Mouse (Mus musculus) intestine, embryonic 15.5 days (tissue): ENCODE results near the gene Slain2. TPM values are rescaled to one million over a fixed set of nuclear protein-coding genes. Genes with fewer than 3 reads are reported as not detected.
A peak's percentile ranks its signal among the peaks of the same experiment; 100 is the strongest.

ENCODE experiments used
- ATAC-seq: fragments of 200-750 bp; cut with Nextera tagmentation; 2 replicates; pipeline ENCODE4 v1.8.0; 2017; ENCODE audit warnings: moderate TSS enrichment, moderate library complexity
- H3K27ac ChIP-seq: fragments of 300-500 bp; sonication (generic); 2 replicates; pipeline ENCODE4 v1.5.1; 2015; ENCODE audit warnings: mild to moderate bottlenecking, inconsistent platforms
- H3K27me3 ChIP-seq: fragments of 300-500 bp; sonication (generic); replicated peaks from 2 replicates; pipeline ENCODE4 v1.6.1; 2015; ENCODE audit warnings: inconsistent platforms
- H3K36me3 ChIP-seq: fragments of 300-500 bp; sonication (generic); 2 replicates; pipeline ENCODE4 v1.6.1; 2015; ENCODE audit warnings: inconsistent platforms
- H3K4me1 ChIP-seq: fragments of 300-500 bp; sonication (generic); replicated peaks from 2 replicates; pipeline ENCODE4 v1.6.1; 2015; ENCODE audit warnings: inconsistent platforms
- H3K4me2 ChIP-seq: fragments of 300-500 bp; sonication (generic); replicated peaks from 2 replicates; pipeline ENCODE4 v1.6.1; 2015; ENCODE audit warnings: mild to moderate bottlenecking, inconsistent platforms
- H3K4me3 ChIP-seq: fragments of 300-500 bp; sonication (generic); replicated peaks from 2 replicates; pipeline ENCODE4 v1.5.1; 2015; ENCODE audit warnings: inconsistent platforms
- H3K9ac ChIP-seq: fragments of 300-500 bp; sonication (generic); 2 replicates; pipeline ENCODE4 v1.6.1; 2015; ENCODE audit warnings: inconsistent platforms
- H3K9me3 ChIP-seq: fragments of 300-500 bp; sonication (generic); 2 replicates; pipeline ENCODE4 v1.6.1; 2016; ENCODE audit warnings: inconsistent platforms
- WGBS: fragments of 180-500 bp; shearing (Covaris S2); methylation state at CpG from one replicate; pipeline ENCODE4 v1.1.7; 2015; 5-methylcytosine and 5-hydroxymethylcytosine counted together
- polyA plus RNA-seq: library from polyadenylated mRNA; unstranded; fragments of >200 nt; fragmentation: Nextera tagmentation; extraction: Ambion mirVana; gene quantifications from 2 replicates; pipeline ENCODE4 v1.2.1, GENCODE M21; 2015

Slain2 gene
- polyA plus RNA-seq, 1 experiment from 2014 or later: 12.9 TPM

DNA sequence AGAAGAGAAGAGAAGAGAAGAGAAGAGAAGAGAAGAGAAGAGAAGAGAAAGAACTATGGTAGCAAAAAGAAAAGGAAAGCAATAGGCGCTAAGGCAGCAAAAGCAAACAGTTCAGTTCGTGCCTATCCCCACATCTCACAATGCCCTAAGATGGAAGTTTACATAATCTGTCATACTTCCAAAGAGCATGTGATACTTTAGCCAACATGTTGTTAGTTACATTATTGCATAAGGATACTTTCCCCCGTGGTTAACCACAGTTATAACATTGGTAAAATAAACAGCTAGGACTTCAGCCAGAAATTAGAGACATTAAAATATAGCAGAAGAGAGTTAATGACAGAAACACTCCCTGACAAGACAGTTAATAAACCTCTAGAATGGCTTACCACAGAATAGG, 30.4 kb upstream of the Slain2 start:
- ATAC-seq: no peak
- Histone ChIP-seq H3K4me3 (no peak overlapping the region), H3K9ac (no peak overlapping the region), H3K9me3 (no peaks in the 10 kb centered on the region), H3K27me3 (no peaks in the 10 kb centered on the region), H3K36me3 (no peaks in the 10 kb centered on the region), H3K4me1 (no peaks in the 10 kb centered on the region), H3K4me2 (no peak overlapping the region), H3K27ac (no peak overlapping the region)
- WGBS: 63% methylated on average over 3 of the region's 3 CpGs

- Histone ChIP-seq H3K9ac (no peak overlapping the region), H3K4me1 (no peaks in the 10 kb centered on the region), H3K27me3 (no peaks in the 10 kb centered on the region), H3K4me2 (no peak overlapping the region), H3K36me3 (no peaks in the 10 kb centered on the region), H3K27ac (no peak overlapping the region), H3K4me3 (no peak overlapping the region), H3K9me3 (no peaks in the 10 kb centered on the region)
- no peak for ATAC-seq
- WGBS: 73% methylated on average over 19 of the region's 19 CpGs
Observed at GRCm38 (mm10) chr5:72886458-72887222, 27.5 kb upstream of the Slain2 start.

- ATAC-seq: no peak
- Histone ChIP-seq H3K4me1 (no peaks in the 10 kb centered on the region), H3K27ac (no peak overlapping the region), H3K36me3 (no peaks in the 10 kb centered on the region), H3K9me3 (no peaks in the 10 kb centered on the region), H3K4me3 (no peak overlapping the region), H3K27me3 (no peaks in the 10 kb centered on the region), H3K9ac (no peak overlapping the region), H3K4me2 (no peak overlapping the region)
- WGBS: 86% methylated on average over 7 of the region's 7 CpGs
Observed at GRCm38 (mm10) chr5:72888260-72888659, 25.8 kb upstream of the Slain2 start.

GRCm38 (mm10) chr5:72891534-72891933, 22.6 kb upstream of the Slain2 start:
- H3K4me2 ChIP-seq: no peak overlapping the region

GRCm38 (mm10) chr5:72893987-72894386, 20.1 kb upstream of the Slain2 start:
- H3K9ac ChIP-seq: no peak overlapping the region
- no peaks in the 10 kb centered on the region for H3K27me3 ChIP-seq
- no peak overlapping the region for H3K27ac ChIP-seq
- no peak for ATAC-seq
- no peak overlapping the region for H3K4me3 ChIP-seq
- no peak overlapping the region for H3K4me2 ChIP-seq
- WGBS: 65% methylated on average over 5 of the region's 5 CpGs
- no peaks in the 10 kb centered on the region for H3K36me3 ChIP-seq
- no peaks in the 10 kb centered on the region for H3K4me1 ChIP-seq
- H3K9me3 ChIP-seq: no peaks in the 10 kb centered on the region

More at GRCm38 (mm10) chr5:72891534-72891933, 22.6 kb upstream of the Slain2 start:
- ATAC-seq: peak; percentile 75
- Histone ChIP-seq H3K9ac (no peak overlapping the region), H3K27ac (no peak overlapping the region), H3K4me1 (no peaks in the 10 kb centered on the region), H3K4me3 (no peak overlapping the region), H3K9me3 (no peaks in the 10 kb centered on the region), H3K36me3 (no peaks in the 10 kb centered on the region), H3K27me3 (no peaks in the 10 kb centered on the region)
- 3% methylated on average over 12 of the region's 12 CpGs for WGBS

- no peak overlapping the region for H3K9ac ChIP-seq
- no peaks in the 10 kb centered on the region for H3K27me3 ChIP-seq
- H3K4me2 ChIP-seq: no peak overlapping the region
- no peak overlapping the region for H3K4me3 ChIP-seq
- 87% methylated on average over 11 of the region's 11 CpGs for WGBS
- no peak overlapping the region for H3K27ac ChIP-seq
- H3K4me1 ChIP-seq: no peaks in the 10 kb centered on the region
- H3K9me3 ChIP-seq: no peaks in the 10 kb centered on the region
- no peak for ATAC-seq
- H3K36me3 ChIP-seq: no peaks in the 10 kb centered on the region
Observed at GRCm38 (mm10) chr5:72895261-72895660, 18.8 kb upstream of the Slain2 start.

GRCm38 (mm10) chr5:72896478-72897279, 17.4 kb upstream of the Slain2 start:
- H3K27me3 ChIP-seq: no peaks in the 10 kb centered on the region
- no peaks in the 10 kb centered on the region for H3K9me3 ChIP-seq
- no peak overlapping the region for H3K4me2 ChIP-seq
- no peak for ATAC-seq
- H3K27ac ChIP-seq: no peak overlapping the region
- H3K4me3 ChIP-seq: no peak overlapping the region
- no peaks in the 10 kb centered on the region for H3K36me3 ChIP-seq
- H3K4me1 ChIP-seq: no peaks in the 10 kb centered on the region
- 68% methylated on average over 18 of the region's 18 CpGs for WGBS
- H3K9ac ChIP-seq: no peak overlapping the region

DNA sequence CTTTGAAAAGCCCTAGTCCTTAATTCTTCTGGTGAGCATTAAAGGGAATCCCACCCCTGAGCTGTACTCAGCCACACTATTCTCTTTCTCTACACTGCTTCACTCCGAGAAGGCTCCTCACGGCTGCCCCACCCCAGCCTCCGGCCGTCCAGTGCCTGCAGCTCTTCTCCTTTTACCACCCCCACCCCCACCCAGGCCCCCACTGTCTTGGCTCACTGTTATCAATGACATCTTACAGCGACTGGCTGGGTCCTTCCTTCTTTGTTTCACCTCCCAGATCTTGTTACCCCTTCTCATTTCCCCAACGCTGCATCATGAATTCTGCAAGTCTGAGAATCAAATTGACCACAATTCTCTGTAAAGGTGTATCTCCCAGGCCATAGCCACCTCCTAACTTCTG, 16.1 kb upstream of the Slain2 start:
- 42% methylated on average over 6 of the region's 6 CpGs for WGBS
- no peaks in the 10 kb centered on the region for H3K27me3 ChIP-seq
- H3K9me3 ChIP-seq: no peaks in the 10 kb centered on the region
- H3K4me3 ChIP-seq: no peak overlapping the region
- H3K4me2 ChIP-seq: no peak overlapping the region
- no peaks in the 10 kb centered on the region for H3K4me1 ChIP-seq
- H3K36me3 ChIP-seq: no peaks in the 10 kb centered on the region
- H3K27ac ChIP-seq: no peak overlapping the region
- no peak overlapping the region for H3K9ac ChIP-seq
- no peak for ATAC-seq

DNA sequence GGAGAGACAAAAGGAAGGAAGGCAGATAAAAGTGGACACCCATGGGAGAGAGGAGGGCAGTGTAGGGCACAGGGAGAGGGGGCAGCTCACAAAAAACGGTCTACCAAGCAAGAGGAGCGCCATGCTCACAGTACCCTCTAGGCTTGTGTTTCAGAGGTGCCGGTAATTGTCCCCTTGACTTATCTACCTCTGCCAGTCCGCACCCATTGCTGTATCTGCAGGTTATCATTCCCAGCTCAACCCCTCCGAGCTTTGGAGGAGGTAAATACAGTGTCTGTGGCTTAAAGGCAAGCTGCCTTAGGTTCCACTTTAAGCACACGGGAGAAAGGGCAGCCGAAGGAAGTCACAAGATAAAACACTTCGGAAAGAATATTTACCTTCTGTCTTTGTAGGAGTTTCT, 14.8 kb upstream of the Slain2 start:
- H3K27me3 ChIP-seq: no peaks in the 10 kb centered on the region
- H3K4me1 ChIP-seq: no peaks in the 10 kb centered on the region
- WGBS: 88% methylated on average over 8 of the region's 8 CpGs
- H3K36me3 ChIP-seq: no peaks in the 10 kb centered on the region
- H3K9me3 ChIP-seq: no peaks in the 10 kb centered on the region
- no peak for ATAC-seq
- H3K4me3 ChIP-seq: no peak overlapping the region
- no peak overlapping the region for H3K4me2 ChIP-seq
- no peak overlapping the region for H3K27ac ChIP-seq
- no peak overlapping the region for H3K9ac ChIP-seq

DNA sequence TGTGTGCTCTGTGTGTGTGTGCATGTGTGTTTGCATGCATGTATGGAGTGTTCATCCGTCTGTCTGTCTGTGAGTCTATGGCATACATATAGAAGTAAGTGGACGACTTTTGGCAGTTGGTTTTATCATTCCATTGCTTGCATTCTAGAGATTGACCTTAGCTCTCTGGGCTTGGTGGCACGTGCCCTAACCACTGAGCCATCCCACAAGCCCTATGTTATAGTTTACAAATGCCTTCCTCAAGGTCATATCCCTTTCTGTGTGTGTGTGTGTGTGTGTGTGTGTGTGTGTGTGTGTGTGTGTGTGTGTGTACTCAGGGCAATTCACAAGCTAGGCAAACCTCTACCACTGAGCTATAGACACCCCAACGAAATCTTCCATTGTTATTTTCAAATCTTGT, 12.2 kb upstream of the Slain2 start:
- WGBS: 88% methylated on average over 4 of the region's 4 CpGs
- Histone ChIP-seq H3K27ac (no peak overlapping the region), H3K9ac (no peak overlapping the region), H3K4me1 (no peaks in the 10 kb centered on the region), H3K9me3 (no peaks in the 10 kb centered on the region), H3K27me3 (no peaks in the 10 kb centered on the region), H3K4me3 (no peak overlapping the region), H3K4me2 (no peak overlapping the region), H3K36me3 (no peaks in the 10 kb centered on the region)
- no peak for ATAC-seq

DNA sequence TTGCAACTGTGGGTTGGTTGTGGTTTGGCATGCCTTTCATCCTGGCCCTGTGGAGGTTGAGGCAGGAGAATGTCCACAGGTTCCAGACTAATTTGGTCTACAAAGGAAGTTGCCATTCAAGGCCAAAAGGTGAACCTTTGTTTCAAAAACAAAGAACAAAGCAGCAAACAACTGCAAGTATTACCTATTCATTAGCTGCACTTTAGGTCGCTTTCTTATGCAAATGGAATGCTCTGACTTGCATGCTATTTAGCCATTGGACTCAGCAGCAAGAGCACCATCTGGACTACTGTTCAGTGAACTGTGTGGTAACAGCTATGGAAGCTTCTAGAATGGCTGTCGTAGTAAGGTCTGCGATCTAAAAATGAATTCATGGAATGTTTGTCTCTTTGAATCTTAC, 11.8 kb upstream of the Slain2 start:
- no peaks in the 10 kb centered on the region for H3K36me3 ChIP-seq
- H3K9ac ChIP-seq: no peak overlapping the region
- H3K4me1 ChIP-seq: no peaks in the 10 kb centered on the region
- no peak overlapping the region for H3K4me2 ChIP-seq
- no peaks in the 10 kb centered on the region for H3K27me3 ChIP-seq
- no peak overlapping the region for H3K27ac ChIP-seq
- ATAC-seq: no peak
- H3K4me3 ChIP-seq: no peak overlapping the region
- no peaks in the 10 kb centered on the region for H3K9me3 ChIP-seq
- WGBS: 72% methylated on average over 3 of the region's 3 CpGs

GRCm38 (mm10) chr5:72902876-72903516, 11.1 kb upstream of the Slain2 start:
- no peaks in the 10 kb centered on the region for H3K36me3 ChIP-seq
- H3K27me3 ChIP-seq: no peaks in the 10 kb centered on the region
- H3K4me2 ChIP-seq: no peak overlapping the region
- H3K4me1 ChIP-seq: no peaks in the 10 kb centered on the region
- no peak for ATAC-seq
- no peak overlapping the region for H3K27ac ChIP-seq
- H3K4me3 ChIP-seq: no peak overlapping the region
- WGBS: 80% methylated on average over 3 of the region's 3 CpGs
- H3K9me3 ChIP-seq: no peaks in the 10 kb centered on the region
- no peak overlapping the region for H3K9ac ChIP-seq
